Mouse (Mus musculus): ENCODE measurements at regions not wholly inside any gene's neighbourhood (a gene's known extent, or its start where the extent isn't known, plus 50 kb on each side); places are given as distances from the start of the nearest gene placed in this dataset.
A peak's percentile ranks its signal among the peaks of the same experiment; 100 is the strongest.

- DNase-seq (ENCODE audit: low spot score in 2 of 2) = no peak
Measured at GRCm38 (mm10) chr1:121842381-121843075, 274.7 kb upstream of the Ddx18 start.

- DNase-seq (ENCODE audit: low spot score in 2 of 2) = no peak
Measured at GRCm38 (mm10) chr1:121833559-121833958, 265.8 kb upstream of the Ddx18 start.

GRCm38 (mm10) chr1:121830242-121830641, 262.5 kb upstream of the Ddx18 start:
- no peak for DNase-seq (ENCODE audit: low spot score in 2 of 2)

GRCm38 (mm10) chr1:121822950-121823349, 255.2 kb upstream of the Ddx18 start:
- no peak for DNase-seq (ENCODE audit: low spot score in 2 of 2)

GRCm38 (mm10) chr1:121803338-121803737, 235.5 kb upstream of the Ddx18 start:
- no peak for DNase-seq (ENCODE audit: low spot score in 2 of 2)

- DNase-seq (ENCODE audit: low spot score in 2 of 2) = no peak
Measured at GRCm38 (mm10) chr1:121802476-121802875, 234.7 kb upstream of the Ddx18 start.

- DNase-seq (ENCODE audit: low spot score in 2 of 2) = peak; percentile 5 to 7
Measured at GRCm38 (mm10) chr1:121798502-121798901, 230.7 kb upstream of the Ddx18 start.

GRCm38 (mm10) chr1:121795024-121795786, 227.4 kb upstream of the Ddx18 start:
- DNase-seq (ENCODE audit: low spot score in 2 of 2) = no peak

GRCm38 (mm10) chr1:121785631-121786030, 217.8 kb upstream of the Ddx18 start:
- DNase-seq (ENCODE audit: low spot score in 2 of 2) = no peak

GRCm38 (mm10) chr1:121773988-121774387, 206.2 kb upstream of the Ddx18 start:
- DNase-seq (ENCODE audit: low spot score in 2 of 2) = no peak

GRCm38 (mm10) chr1:121771444-121771843, 203.7 kb upstream of the Ddx18 start:
- DNase-seq (ENCODE audit: low spot score in 2 of 2) = no peak

GRCm38 (mm10) chr1:121770936-121771335, 203.1 kb upstream of the Ddx18 start:
- no peak for DNase-seq (ENCODE audit: low spot score in 2 of 2)

GRCm38 (mm10) chr1:121760086-121760485, 192.3 kb upstream of the Ddx18 start:
- DNase-seq (ENCODE audit: low spot score in 2 of 2) = no peak

GRCm38 (mm10) chr1:121745181-121745580, 177.4 kb upstream of the Ddx18 start:
- DNase-seq (ENCODE audit: low spot score in 2 of 2) = no peak

GRCm38 (mm10) chr1:121735113-121735719, 167.4 kb upstream of the Ddx18 start:
- no peak for DNase-seq (ENCODE audit: low spot score in 2 of 2)

GRCm38 (mm10) chr1:121734456-121735112, 166.8 kb upstream of the Ddx18 start:
- no peak for DNase-seq (ENCODE audit: low spot score in 2 of 2)

- no peak for DNase-seq (ENCODE audit: low spot score in 2 of 2)
Measured at GRCm38 (mm10) chr1:121709317-121709860, 141.6 kb upstream of the Ddx18 start.

GRCm38 (mm10) chr1:121708301-121708700, 140.5 kb upstream of the Ddx18 start:
- DNase-seq (ENCODE audit: low spot score in 2 of 2) = no peak

- no peak for DNase-seq (ENCODE audit: low spot score in 2 of 2)
Measured at GRCm38 (mm10) chr1:121701826-121702225, 134.0 kb upstream of the Ddx18 start.

GRCm38 (mm10) chr1:121653901-121654300, 86.1 kb upstream of the Ddx18 start:
- DNase-seq (ENCODE audit: low spot score in 2 of 2) = peak in 1 of 2 experiments; percentile 3

- no peak for DNase-seq (ENCODE audit: low spot score in 2 of 2)
Measured at GRCm38 (mm10) chr1:121650071-121650470, 82.3 kb upstream of the Ddx18 start.

GRCm38 (mm10) chr1:121631466-121631865, 63.7 kb upstream of the Ddx18 start:
- no peak for DNase-seq (ENCODE audit: low spot score in 2 of 2)
